Mouse (Mus musculus) bone marrow, adult 2 months (tissue): Measurements from ENCODE around the gene Vsnl1.

Experiments
- CTCF ChIP-seq: fragments of 200-500 bp; IDR thresholded peaks from 2 replicates; pipeline ENCODE4 v1.5.1; 2011; ENCODE audit warnings: low read length, control low read depth; ENCODE audit not compliant: control insufficient read depth, insufficient read depth
- POLR2A ChIP-seq: fragments of 200-500 bp; IDR thresholded peaks from 2 replicates; pipeline ENCODE4 v1.6.1; 2011; ENCODE audit warnings: low read depth, mild to moderate bottlenecking, control low read depth, low read length, borderline replicate concordance; ENCODE audit not compliant: control insufficient read depth

- TF ChIP-seq POLR2A (no peak), CTCF (no peak)
Observed at GRCm38 (mm10) chr12:11433126-11433525, 3.3 kb downstream of the Vsnl1 start.
